Mouse (Mus musculus) urinary bladder, postnatal 36 days (tissue): ENCODE measurements around the gene Jund.

Source experiments
- DNase-seq, 2 experiments: peaks; one replicate each; pipeline ENCODE4 v3.0.0; 2022; ENCODE audit warnings: low spot score in 2 of 2, mixed read lengths in 1 of 2

Jund gene

GRCm38 (mm10) chr8:70726721-70727120 is 28.0 kb downstream of the Jund start:
- no peak for DNase-seq

- no peak for DNase-seq
These were observed 31.2 kb downstream of the Jund start for GRCm38 (mm10) chr8:70729808-70730475.

GRCm38 (mm10) chr8:70730956-70731355 is 32.2 kb downstream of the Jund start:
- no peak for DNase-seq

- DNase-seq = no peak
These were observed 39.0 kb downstream of the Jund start for GRCm38 (mm10) chr8:70737705-70738104.

- DNase-seq = no peak
These were observed 39.5 kb downstream of the Jund start for GRCm38 (mm10) chr8:70738211-70738610.

- DNase-seq = no peak
These were observed 42.9 kb downstream of the Jund start for GRCm38 (mm10) chr8:70741661-70742060.

- no peak for DNase-seq
These were observed 43.4 kb downstream of the Jund start for GRCm38 (mm10) chr8:70742176-70742575.

- DNase-seq = no peak
These were observed 44.4 kb downstream of the Jund start for GRCm38 (mm10) chr8:70742981-70743655.

GRCm38 (mm10) chr8:70743656-70744590 is 45.2 kb downstream of the Jund start:
- no peak for DNase-seq

- DNase-seq = no peak
These were observed 46.1 kb downstream of the Jund start for GRCm38 (mm10) chr8:70744806-70745205.

GRCm38 (mm10) chr8:70745691-70746220 is 47.0 kb downstream of the Jund start:
- DNase-seq = no peak

GRCm38 (mm10) chr8:70746676-70747075 is 47.9 kb downstream of the Jund start:
- DNase-seq = no peak

GRCm38 (mm10) chr8:70747211-70747890 is 48.6 kb downstream of the Jund start:
- DNase-seq = no peak

- no peak for DNase-seq
These were observed 49.7 kb downstream of the Jund start for GRCm38 (mm10) chr8:70748246-70749096.

GRCm38 (mm10) chr8:70749097-70749674 is 50.4 kb downstream of the Jund start:
- no peak for DNase-seq
